Mouse (Mus musculus) right cerebral cortex, postnatal 14 days (tissue): Measurements from ENCODE around the gene Tnni2.
A peak's percentile ranks its signal among the peaks of the same experiment; 100 is the strongest.
"Not testable (repeated sequence)": the region's sequence is repeated elsewhere in the genome, so short reads cannot be mapped to it uniquely, and the experiment has no call there.

ENCODE experiments used
- DNase-seq: peaks from one replicate; pipeline ENCODE4 v3.0.0; 2022

Gene Tnni2

GRCm38 (mm10) chr7:142441585-142441984, at the start of gene Tnni2:
Gene Tnni2 (plus strand): TSS chr7:142441808.
- no peak for DNase-seq

GRCm38 (mm10) chr7:142393191-142393590, 48.4 kb upstream of the Tnni2 start:
- no peak for DNase-seq

GRCm38 (mm10) chr7:142394261-142395190, 47.1 kb upstream of the Tnni2 start:
- DNase-seq = no peak

GRCm38 (mm10) chr7:142395472-142395871, 46.1 kb upstream of the Tnni2 start:
- DNase-seq = no peak

- DNase-seq = no peak
Measured at GRCm38 (mm10) chr7:142396611-142397010, 45.0 kb upstream of the Tnni2 start.

- DNase-seq = no peak
Measured at GRCm38 (mm10) chr7:142398052-142398451, 43.6 kb upstream of the Tnni2 start.

GRCm38 (mm10) chr7:142399250-142399649, 42.4 kb upstream of the Tnni2 start:
- no peak for DNase-seq

GRCm38 (mm10) chr7:142400112-142400749, 41.4 kb upstream of the Tnni2 start:
- DNase-seq = no peak

GRCm38 (mm10) chr7:142400750-142401142, 40.9 kb upstream of the Tnni2 start:
- DNase-seq = no peak

GRCm38 (mm10) chr7:142403591-142403990, 38.0 kb upstream of the Tnni2 start:
- no peak for DNase-seq

GRCm38 (mm10) chr7:142405134-142405533, 36.5 kb upstream of the Tnni2 start:
- DNase-seq = not testable (repeated sequence)

- no peak for DNase-seq
Measured at GRCm38 (mm10) chr7:142407935-142408334, 33.7 kb upstream of the Tnni2 start.

GRCm38 (mm10) chr7:142408686-142409085, 32.9 kb upstream of the Tnni2 start:
- no peak for DNase-seq

GRCm38 (mm10) chr7:142409603-142410002, 32.0 kb upstream of the Tnni2 start:
- DNase-seq = no peak

GRCm38 (mm10) chr7:142413285-142413684, 28.3 kb upstream of the Tnni2 start:
- no peak for DNase-seq

- no peak for DNase-seq
Measured at GRCm38 (mm10) chr7:142415314-142415713, 26.3 kb upstream of the Tnni2 start.

GRCm38 (mm10) chr7:142416225-142416624, 25.4 kb upstream of the Tnni2 start:
- no peak for DNase-seq

GRCm38 (mm10) chr7:142418027-142418426, 23.6 kb upstream of the Tnni2 start:
- no peak for DNase-seq

- DNase-seq = no peak
Measured at GRCm38 (mm10) chr7:142418679-142419078, 22.9 kb upstream of the Tnni2 start.

GRCm38 (mm10) chr7:142419887-142420286, 21.7 kb upstream of the Tnni2 start:
- no peak for DNase-seq

- DNase-seq = no peak
Measured at GRCm38 (mm10) chr7:142421826-142422225, 19.8 kb upstream of the Tnni2 start.

GRCm38 (mm10) chr7:142425641-142426213, 15.9 kb upstream of the Tnni2 start:
- peak; percentile 48 for DNase-seq

GRCm38 (mm10) chr7:142428213-142428612, 13.4 kb upstream of the Tnni2 start:
- DNase-seq = peak; percentile 47
